Mouse (Mus musculus): ENCODE results near the gene Rnh1. TPM values are rescaled to one million over a fixed set of nuclear protein-coding genes. Genes with fewer than 3 reads are reported as not detected.

The Rnh1 gene
- polyA plus RNA-seq, 1 experiment: 251 TPM

GRCm38 (mm10) chr7:141210137-141210536, 37.5 kb upstream of the Rnh1 start:
- H3K27me3 ChIP-seq (ENCODE audit: control insufficient read depth, insufficient read depth, insufficient read length): peaks cover 70% of the 10 kb centered on the region
- no peak overlapping the region for H3K4me3 ChIP-seq (ENCODE audit: insufficient read depth, poor library complexity, severe bottlenecking)

GRCm38 (mm10) chr7:141209526-141209925, 36.9 kb upstream of the Rnh1 start:
- TF ChIP-seq MYOG (IDR thresholded peaks at IDR 0.05; ENCODE audit: control insufficient read depth, extremely low read depth, insufficient read length) (no peak), CEBPB (IDR thresholded peaks at IDR 0.05; ENCODE audit: low read depth) (peak; percentile 14)
- peaks cover 70% of the 10 kb centered on the region for H3K27me3 ChIP-seq (ENCODE audit: control insufficient read depth, insufficient read depth, insufficient read length)

More at GRCm38 (mm10) chr7:141210137-141210536, 37.5 kb upstream of the Rnh1 start:
- Histone ChIP-seq H3K36me3 (ENCODE audit: control insufficient read depth, insufficient read depth) (no peaks in the 10 kb centered on the region), H3ac (ENCODE audit: control insufficient read depth, insufficient read length, low read depth) (no peak overlapping the region), H3K79me3 (ENCODE audit: low read depth) (no peaks in the 10 kb centered on the region), H3K79me2 (ENCODE audit: control insufficient read depth, insufficient read depth) (no peaks in the 10 kb centered on the region)
- TF ChIP-seq MYOG (IDR thresholded peaks at IDR 0.05; ENCODE audit: control insufficient read depth, extremely low read depth, insufficient read length) (no peak), FOSL1 (IDR thresholded peaks at IDR 0.05; ENCODE audit: insufficient read depth, low read length, poor library complexity, severe bottlenecking) (no peak), MAX (IDR thresholded peaks at IDR 0.05) (no peak), MYOD1 (IDR thresholded peaks at IDR 0.05; ENCODE audit: control insufficient read depth, insufficient read length, low read depth) (no peak), CEBPB (IDR thresholded peaks at IDR 0.05; ENCODE audit: low read depth) (no peak), CTCF (IDR thresholded peaks at IDR 0.05; ENCODE audit: control insufficient read depth, insufficient read depth, insufficient read length) (no peak), USF1 (IDR thresholded peaks at IDR 0.05; ENCODE audit: low read depth) (no peak)

GRCm38 (mm10) chr7:141206182-141206937, 33.7 kb upstream of the Rnh1 start:
- Histone ChIP-seq H3ac (ENCODE audit: control insufficient read depth, insufficient read length, low read depth) (no peak overlapping the region), H3K27me3 (ENCODE audit: control insufficient read depth, insufficient read depth, insufficient read length) (peaks cover 44% of the 10 kb centered on the region), H3K4me3 (ENCODE audit: insufficient read depth, poor library complexity, severe bottlenecking) (no peak overlapping the region), H3K36me3 (ENCODE audit: control insufficient read depth, insufficient read depth) (no peaks in the 10 kb centered on the region), H3K79me3 (ENCODE audit: low read depth) (no peaks in the 10 kb centered on the region), H3K79me2 (ENCODE audit: control insufficient read depth, insufficient read depth) (no peaks in the 10 kb centered on the region)
- no peak for TF ChIP-seq FOSL1 (IDR thresholded peaks at IDR 0.05; ENCODE audit: insufficient read depth, low read length, poor library complexity, severe bottlenecking)
- TF ChIP-seq MAX (IDR thresholded peaks at IDR 0.05): no peak
- TF ChIP-seq USF1 (IDR thresholded peaks at IDR 0.05; ENCODE audit: low read depth): no peak
- no peak for TF ChIP-seq MYOD1 (IDR thresholded peaks at IDR 0.05; ENCODE audit: control insufficient read depth, insufficient read length, low read depth)
- no peak for TF ChIP-seq CEBPB (IDR thresholded peaks at IDR 0.05; ENCODE audit: low read depth)
- no peak for TF ChIP-seq MYOG (IDR thresholded peaks at IDR 0.05; ENCODE audit: control insufficient read depth, extremely low read depth, insufficient read length)
- no peak for TF ChIP-seq CTCF (IDR thresholded peaks at IDR 0.05; ENCODE audit: control insufficient read depth, insufficient read depth, insufficient read length)

More at GRCm38 (mm10) chr7:141209526-141209925, 36.9 kb upstream of the Rnh1 start:
- Histone ChIP-seq H3K4me3 (ENCODE audit: insufficient read depth, poor library complexity, severe bottlenecking) (no peak overlapping the region), H3ac (ENCODE audit: control insufficient read depth, insufficient read length, low read depth) (no peak overlapping the region), H3K79me2 (ENCODE audit: control insufficient read depth, insufficient read depth) (no peaks in the 10 kb centered on the region), H3K79me3 (ENCODE audit: low read depth) (no peaks in the 10 kb centered on the region), H3K36me3 (ENCODE audit: control insufficient read depth, insufficient read depth) (no peaks in the 10 kb centered on the region)

GRCm38 (mm10) chr7:141205504-141205903, 32.8 kb upstream of the Rnh1 start:
- Histone ChIP-seq H3ac (ENCODE audit: control insufficient read depth, insufficient read length, low read depth) (no peak overlapping the region), H3K36me3 (ENCODE audit: control insufficient read depth, insufficient read depth) (no peaks in the 10 kb centered on the region), H3K79me2 (ENCODE audit: control insufficient read depth, insufficient read depth) (no peaks in the 10 kb centered on the region), H3K4me3 (ENCODE audit: insufficient read depth, poor library complexity, severe bottlenecking) (no peak overlapping the region), H3K79me3 (ENCODE audit: low read depth) (no peaks in the 10 kb centered on the region), H3K27me3 (ENCODE audit: control insufficient read depth, insufficient read depth, insufficient read length) (peaks cover 40% of the 10 kb centered on the region)
- TF ChIP-seq MAX (IDR thresholded peaks at IDR 0.05): no peak
- no peak for TF ChIP-seq CTCF (IDR thresholded peaks at IDR 0.05; ENCODE audit: control insufficient read depth, insufficient read depth, insufficient read length)
- no peak for TF ChIP-seq MYOD1 (IDR thresholded peaks at IDR 0.05; ENCODE audit: control insufficient read depth, insufficient read length, low read depth)
- no peak for TF ChIP-seq FOSL1 (IDR thresholded peaks at IDR 0.05; ENCODE audit: insufficient read depth, low read length, poor library complexity, severe bottlenecking)
- no peak for TF ChIP-seq USF1 (IDR thresholded peaks at IDR 0.05; ENCODE audit: low read depth)
- TF ChIP-seq CEBPB (IDR thresholded peaks at IDR 0.05; ENCODE audit: low read depth): no peak
- TF ChIP-seq MYOG (IDR thresholded peaks at IDR 0.05; ENCODE audit: control insufficient read depth, extremely low read depth, insufficient read length): no peak

- peaks cover 39% of the 10 kb centered on the region for H3K27me3 ChIP-seq (ENCODE audit: control insufficient read depth, insufficient read depth, insufficient read length)
- H3ac ChIP-seq (ENCODE audit: control insufficient read depth, insufficient read length, low read depth): no peak overlapping the region
- no peaks in the 10 kb centered on the region for H3K79me2 ChIP-seq (ENCODE audit: control insufficient read depth, insufficient read depth)
- no peaks in the 10 kb centered on the region for H3K79me3 ChIP-seq (ENCODE audit: low read depth)
- no peak overlapping the region for H3K4me3 ChIP-seq (ENCODE audit: insufficient read depth, poor library complexity, severe bottlenecking)
- TF ChIP-seq MYOG (IDR thresholded peaks at IDR 0.05; ENCODE audit: control insufficient read depth, extremely low read depth, insufficient read length) (no peak), CEBPB (IDR thresholded peaks at IDR 0.05; ENCODE audit: low read depth) (no peak)
- no peaks in the 10 kb centered on the region for H3K36me3 ChIP-seq (ENCODE audit: control insufficient read depth, insufficient read depth)
Observed at GRCm38 (mm10) chr7:141204546-141204945, 31.9 kb upstream of the Rnh1 start.

GRCm38 (mm10) chr7:141198121-141198520, 25.5 kb upstream of the Rnh1 start:
- peaks cover 5% of the 10 kb centered on the region for H3K79me2 ChIP-seq (ENCODE audit: control insufficient read depth, insufficient read depth)
- no peak overlapping the region for H3K4me3 ChIP-seq (ENCODE audit: insufficient read depth, poor library complexity, severe bottlenecking)
- no peaks in the 10 kb centered on the region for H3K36me3 ChIP-seq (ENCODE audit: control insufficient read depth, insufficient read depth)
- peaks cover 11% of the 10 kb centered on the region for H3K27me3 ChIP-seq (ENCODE audit: control insufficient read depth, insufficient read depth, insufficient read length)
- TF ChIP-seq MYOG (IDR thresholded peaks at IDR 0.05; ENCODE audit: control insufficient read depth, extremely low read depth, insufficient read length) (no peak), CTCF (IDR thresholded peaks at IDR 0.05; ENCODE audit: control insufficient read depth, insufficient read depth, insufficient read length) (no peak), MYOD1 (IDR thresholded peaks at IDR 0.05; ENCODE audit: control insufficient read depth, insufficient read length, low read depth) (no peak), CEBPB (IDR thresholded peaks at IDR 0.05; ENCODE audit: low read depth) (no peak), MAX (IDR thresholded peaks at IDR 0.05) (no peak), FOSL1 (IDR thresholded peaks at IDR 0.05; ENCODE audit: insufficient read depth, low read length, poor library complexity, severe bottlenecking) (no peak), USF1 (IDR thresholded peaks at IDR 0.05; ENCODE audit: low read depth) (no peak)
- no peak overlapping the region for H3ac ChIP-seq (ENCODE audit: control insufficient read depth, insufficient read length, low read depth)
- peaks cover 1% of the 10 kb centered on the region for H3K79me3 ChIP-seq (ENCODE audit: low read depth)

Measured in C2C12 (cell line).